Mouse (Mus musculus): ENCODE data around the gene Kidins220.

DNA sequence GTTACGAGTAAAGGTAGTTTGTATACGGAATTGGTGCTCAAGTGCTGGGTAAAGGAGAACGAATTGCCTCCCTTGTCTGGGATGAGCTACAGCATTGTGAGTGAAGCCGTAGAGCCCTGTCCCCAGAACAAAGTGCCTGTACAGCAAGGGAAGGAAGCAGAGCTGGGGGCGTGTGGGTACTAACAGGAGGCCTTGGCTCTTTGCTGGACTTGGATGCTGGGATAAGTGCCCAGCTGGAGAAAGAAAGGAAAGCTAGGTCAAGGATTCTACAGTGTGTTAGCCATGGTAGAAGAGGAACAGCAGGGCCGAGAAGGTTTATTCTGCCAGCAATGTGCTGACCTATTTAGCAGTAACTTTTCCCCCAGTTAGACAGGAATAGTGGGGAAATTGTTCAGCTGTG, 9.3 kb upstream of the Kidins220 start:
- TF ChIP-seq CTCF (IDR thresholded peaks at IDR 0.05; ENCODE audit: borderline replicate concordance, control insufficient read depth, extremely low read depth, insufficient read depth, low read length, poor library complexity) (no peak), POLR2A (IDR thresholded peaks at IDR 0.05; ENCODE audit: control insufficient read depth, extremely low read depth, insufficient read depth, low read length, poor library complexity) (no peak)

All from thymus, adult 2 months (tissue).